Mouse (Mus musculus): Measurements from ENCODE around the gene Inmt. TPM values are rescaled to one million over a fixed set of nuclear protein-coding genes. Genes with fewer than 3 reads are reported as not detected.
A peak's percentile ranks its signal among the peaks of the same experiment; 100 is the strongest.

The Inmt gene
- 1.2 TPM in 1 of 2 replicates, not detected in the other for total RNA-seq (2014; rRNA removed; ENCODE audit: low replicate concordance)
- polyA plus RNA-seq (2015; fragmentation: Nextera tagmentation; extraction: Ambion mirVana), result not detected in 2 replicates

- Histone ChIP-seq H3K4me3 (ENCODE audit: low read depth, low read length) (no peak within 1 kb of the TSS), H3K4me2 (ENCODE audit: low read depth, low read length) (no peak within 1 kb of the TSS), H3K27me3 (ENCODE audit: control insufficient read depth, insufficient read depth, low read length) (no peaks in the 10 kb centered on the region), H3K4me1 (ENCODE audit: control insufficient read depth, insufficient read depth) (no peaks in the 10 kb centered on the region), H3K36me3 (replicated peaks; ENCODE audit: control insufficient read depth, insufficient read depth, low read length) (no peaks in the 10 kb centered on the region), H3K9ac (replicated peaks; ENCODE audit: low read depth, low read length) (no peak within 1 kb of the TSS), H3K27ac (ENCODE audit: low read depth) (no peak within 1 kb of the TSS), H3K9me3 (replicated peaks; ENCODE audit: control insufficient read depth, low read length) (no peaks in the 10 kb centered on the region)
- ATAC-seq (ENCODE audit: insufficient read depth, low read depth) (no peak), DNase-seq (ENCODE audit: low spot score) (no peak)
- 89% methylated on average over 1 of the region's 1 CpGs for whole genome bisulfite sequencing
- TF ChIP-seq EP300 (IDR thresholded peaks at IDR 0.05; ENCODE audit: low read depth) (no peak), CTCF (IDR thresholded peaks at IDR 0.05; ENCODE audit: low read depth) (no peak)
These were observed at the start of gene Inmt for GRCm38 (mm10) chr6:55174741-55175181. Inmt (minus strand) TSS chr6:55175043.

GRCm38 (mm10) chr6:55223986-55224385, 49.1 kb upstream of the Inmt start:
- H3K4me1 ChIP-seq (ENCODE audit: control insufficient read depth, insufficient read depth), result no peaks in the 10 kb centered on the region
- no peak overlapping the region for H3K4me3 ChIP-seq (ENCODE audit: low read depth, low read length)
- H3K36me3 ChIP-seq (replicated peaks; ENCODE audit: control insufficient read depth, insufficient read depth, low read length), result peaks cover 18% of the 10 kb centered on the region
- WGBS, result 87% methylated on average over 8 of the region's 8 CpGs
- H3K27ac ChIP-seq (ENCODE audit: low read depth), result no peak overlapping the region
- ATAC-seq (ENCODE audit: insufficient read depth, low read depth) (no peak), DNase-seq (ENCODE audit: low spot score) (no peak)
- H3K9ac ChIP-seq (replicated peaks; ENCODE audit: low read depth, low read length), result no peak overlapping the region
- no peaks in the 10 kb centered on the region for H3K27me3 ChIP-seq (ENCODE audit: control insufficient read depth, insufficient read depth, low read length)
- no peak for TF ChIP-seq CTCF (IDR thresholded peaks at IDR 0.05; ENCODE audit: low read depth)
- TF ChIP-seq EP300 (IDR thresholded peaks at IDR 0.05; ENCODE audit: low read depth), result no peak
- no peak overlapping the region for H3K4me2 ChIP-seq (ENCODE audit: low read depth, low read length)
- H3K9me3 ChIP-seq (replicated peaks; ENCODE audit: control insufficient read depth, low read length), result no peaks in the 10 kb centered on the region

- no peaks in the 10 kb centered on the region for H3K9me3 ChIP-seq (replicated peaks; ENCODE audit: control insufficient read depth, low read length)
- no peak overlapping the region for H3K27ac ChIP-seq (ENCODE audit: low read depth)
- peaks cover 17% of the 10 kb centered on the region; the same call in 1 of the 2 replicates for H3K36me3 ChIP-seq (replicated peaks; ENCODE audit: control insufficient read depth, insufficient read depth, low read length)
- no peaks in the 10 kb centered on the region for H3K4me1 ChIP-seq (ENCODE audit: control insufficient read depth, insufficient read depth)
- H3K9ac ChIP-seq (replicated peaks; ENCODE audit: low read depth, low read length), result no peak overlapping the region
- H3K27me3 ChIP-seq (ENCODE audit: control insufficient read depth, insufficient read depth, low read length), result no peaks in the 10 kb centered on the region
- ATAC-seq (ENCODE audit: insufficient read depth, low read depth), result no peak
- H3K4me3 ChIP-seq (ENCODE audit: low read depth, low read length), result no peak overlapping the region
- TF ChIP-seq CTCF (IDR thresholded peaks at IDR 0.05; ENCODE audit: low read depth), result no peak
- TF ChIP-seq EP300 (IDR thresholded peaks at IDR 0.05; ENCODE audit: low read depth), result no peak
- no peak overlapping the region for H3K4me2 ChIP-seq (ENCODE audit: low read depth, low read length)
- WGBS, result 78% methylated on average over 9 of the region's 9 CpGs
- no peak for DNase-seq (ENCODE audit: low spot score)
These were observed 43.4 kb upstream of the Inmt start for GRCm38 (mm10) chr6:55218232-55218631.

- ATAC-seq (ENCODE audit: insufficient read depth, low read depth) (no peak), DNase-seq (ENCODE audit: low spot score) (no peak)
- WGBS, result 23% methylated on average over 3 of the region's 3 CpGs
- H3K27me3 ChIP-seq (ENCODE audit: control insufficient read depth, insufficient read depth, low read length), result no peaks in the 10 kb centered on the region
- H3K4me2 ChIP-seq (ENCODE audit: low read depth, low read length), result no peak overlapping the region
- TF ChIP-seq CTCF (IDR thresholded peaks at IDR 0.05; ENCODE audit: low read depth) (no peak), EP300 (IDR thresholded peaks at IDR 0.05; ENCODE audit: low read depth) (no peak)
- peaks cover 18% of the 10 kb centered on the region; the same call in 1 of the 2 replicates for H3K36me3 ChIP-seq (replicated peaks; ENCODE audit: control insufficient read depth, insufficient read depth, low read length)
- H3K9me3 ChIP-seq (replicated peaks; ENCODE audit: control insufficient read depth, low read length), result no peaks in the 10 kb centered on the region
- no peak overlapping the region for H3K9ac ChIP-seq (replicated peaks; ENCODE audit: low read depth, low read length)
- no peak overlapping the region for H3K4me3 ChIP-seq (ENCODE audit: low read depth, low read length)
- H3K27ac ChIP-seq (ENCODE audit: low read depth), result no peak overlapping the region
- H3K4me1 ChIP-seq (ENCODE audit: control insufficient read depth, insufficient read depth), result no peaks in the 10 kb centered on the region
These were observed 39.7 kb upstream of the Inmt start for GRCm38 (mm10) chr6:55214541-55214940.

- no peaks in the 10 kb centered on the region for H3K9me3 ChIP-seq (replicated peaks; ENCODE audit: control insufficient read depth, low read length)
- H3K36me3 ChIP-seq (replicated peaks; ENCODE audit: control insufficient read depth, insufficient read depth, low read length), result peaks cover 7% of the 10 kb centered on the region; the same call in 1 of the 2 replicates
- ATAC-seq (ENCODE audit: insufficient read depth, low read depth) (no peak), DNase-seq (ENCODE audit: low spot score) (peak; percentile 17)
- H3K27ac ChIP-seq (ENCODE audit: low read depth), result peak overlapping the region; percentile 30; the same call in 1 of the 2 replicates
- no peaks in the 10 kb centered on the region for H3K27me3 ChIP-seq (ENCODE audit: control insufficient read depth, insufficient read depth, low read length)
- H3K9ac ChIP-seq (replicated peaks; ENCODE audit: low read depth, low read length), result no peak overlapping the region
- TF ChIP-seq EP300 (IDR thresholded peaks at IDR 0.05; ENCODE audit: low read depth) (no peak), CTCF (IDR thresholded peaks at IDR 0.05; ENCODE audit: low read depth) (no peak)
- H3K4me3 ChIP-seq (ENCODE audit: low read depth, low read length), result no peak overlapping the region
- 68% methylated on average over 15 of the region's 15 CpGs for WGBS
- no peaks in the 10 kb centered on the region for H3K4me1 ChIP-seq (ENCODE audit: control insufficient read depth, insufficient read depth)
- H3K4me2 ChIP-seq (ENCODE audit: low read depth, low read length), result no peak overlapping the region
These were observed 35.9 kb upstream of the Inmt start for GRCm38 (mm10) chr6:55210423-55211365.

All from heart, postnatal 0 days (tissue).